Mouse (Mus musculus): ENCODE data around the gene Rfx4.

GRCm38 (mm10) chr10:84713043-84713442 lies 42.8 kb upstream of the Rfx4 start:
- no peak for TF ChIP-seq CTCF (conservative IDR thresholded peaks at IDR 0.05; ENCODE audit: low read length)
- TF ChIP-seq POU5F1 (IDR thresholded peaks at IDR 0.05; ENCODE audit: borderline replicate concordance, low read length), result no peak
- no peak for TF ChIP-seq NANOG (IDR thresholded peaks at IDR 0.05; ENCODE audit: borderline replicate concordance, low read length)

All from E14TG2a.4 (cell line).